Mouse (Mus musculus) intestine, embryonic 15.5 days (tissue): ENCODE measurements around the gene B230104I21Rik. TPM values are rescaled to one million over a fixed set of nuclear protein-coding genes. Genes with fewer than 3 reads are reported as not detected.

ENCODE experiments used
- ATAC-seq: fragments of 200-750 bp; cut with Nextera tagmentation; 2 replicates; pipeline ENCODE4 v1.8.0; 2017; ENCODE audit warnings: moderate TSS enrichment, moderate library complexity
- H3K27ac ChIP-seq: fragments of 300-500 bp; sonication (generic); 2 replicates; pipeline ENCODE4 v1.5.1; 2015; ENCODE audit warnings: mild to moderate bottlenecking, inconsistent platforms
- H3K27me3 ChIP-seq: fragments of 300-500 bp; sonication (generic); replicated peaks from 2 replicates; pipeline ENCODE4 v1.6.1; 2015; ENCODE audit warnings: inconsistent platforms
- H3K36me3 ChIP-seq: fragments of 300-500 bp; sonication (generic); 2 replicates; pipeline ENCODE4 v1.6.1; 2015; ENCODE audit warnings: inconsistent platforms
- H3K4me1 ChIP-seq: fragments of 300-500 bp; sonication (generic); replicated peaks from 2 replicates; pipeline ENCODE4 v1.6.1; 2015; ENCODE audit warnings: inconsistent platforms
- H3K4me2 ChIP-seq: fragments of 300-500 bp; sonication (generic); replicated peaks from 2 replicates; pipeline ENCODE4 v1.6.1; 2015; ENCODE audit warnings: mild to moderate bottlenecking, inconsistent platforms
- H3K4me3 ChIP-seq: fragments of 300-500 bp; sonication (generic); replicated peaks from 2 replicates; pipeline ENCODE4 v1.5.1; 2015; ENCODE audit warnings: inconsistent platforms
- H3K9ac ChIP-seq: fragments of 300-500 bp; sonication (generic); 2 replicates; pipeline ENCODE4 v1.6.1; 2015; ENCODE audit warnings: inconsistent platforms
- H3K9me3 ChIP-seq: fragments of 300-500 bp; sonication (generic); 2 replicates; pipeline ENCODE4 v1.6.1; 2016; ENCODE audit warnings: inconsistent platforms
- WGBS: fragments of 180-500 bp; shearing (Covaris S2); methylation state at CpG from one replicate; pipeline ENCODE4 v1.1.7; 2015; 5-methylcytosine and 5-hydroxymethylcytosine counted together
- polyA plus RNA-seq: library from polyadenylated mRNA; unstranded; fragments of >200 nt; fragmentation: Nextera tagmentation; extraction: Ambion mirVana; gene quantifications from 2 replicates; pipeline ENCODE4 v1.2.1, GENCODE M21; 2015

B230104I21Rik gene
- polyA plus RNA-seq, 1 experiment from 2014 or later: not detected

GRCm38 (mm10) chr4:154325410-154325809 lies 10.5 kb upstream of the B230104I21Rik start:
- no peaks in the 10 kb centered on the region for H3K36me3 ChIP-seq
- H3K4me1 ChIP-seq: peaks cover 6% of the 10 kb centered on the region; the same call in 1 of the 2 replicates
- H3K4me2 ChIP-seq: no peak overlapping the region
- no peak for ATAC-seq
- no peak overlapping the region for H3K4me3 ChIP-seq
- 54% methylated on average over 4 of the region's 4 CpGs for WGBS
- no peak overlapping the region for H3K9ac ChIP-seq
- 0 out of 2 replicates have a peak, but pooled peaks cover 5% of the 10 kb centered on the region for H3K27me3 ChIP-seq
- no peak overlapping the region for H3K27ac ChIP-seq
- no peaks in the 10 kb centered on the region for H3K9me3 ChIP-seq

- Histone ChIP-seq H3K27ac (no peak overlapping the region), H3K27me3 (0 out of 2 replicates have a peak, but pooled peaks cover 5% of the 10 kb centered on the region), H3K9ac (no peak overlapping the region), H3K4me1 (peaks cover 21% of the 10 kb centered on the region), H3K9me3 (no peaks in the 10 kb centered on the region), H3K4me2 (no peak overlapping the region), H3K36me3 (no peaks in the 10 kb centered on the region), H3K4me3 (no peak overlapping the region)
- WGBS: 7% methylated on average over 20 of the region's 20 CpGs
- peak; percentile 37; the same call in 1 of the 2 replicates for ATAC-seq
These were observed 7.5 kb upstream of the B230104I21Rik start for GRCm38 (mm10) chr4:154328431-154328830.

- Histone ChIP-seq H3K9ac (no peak overlapping the region), H3K27ac (no peak overlapping the region), H3K4me2 (no peak overlapping the region), H3K9me3 (no peaks in the 10 kb centered on the region), H3K4me3 (no peak overlapping the region), H3K4me1 (peaks cover 21% of the 10 kb centered on the region), H3K27me3 (0 out of 2 replicates have a peak, but pooled peaks cover 5% of the 10 kb centered on the region), H3K36me3 (no peaks in the 10 kb centered on the region)
- peak; percentile 69 for ATAC-seq
- WGBS: 13% methylated on average over 6 of the region's 6 CpGs
These were observed 7.1 kb upstream of the B230104I21Rik start for GRCm38 (mm10) chr4:154328836-154329235.

- 83% methylated on average over 7 of the region's 7 CpGs for WGBS
- no peak for ATAC-seq
- H3K36me3 ChIP-seq: no peaks in the 10 kb centered on the region
- 0 out of 2 replicates have a peak, but pooled peaks cover 5% of the 10 kb centered on the region for H3K27me3 ChIP-seq
- no peak overlapping the region for H3K4me3 ChIP-seq
- H3K4me2 ChIP-seq: no peak overlapping the region
- H3K9me3 ChIP-seq: no peaks in the 10 kb centered on the region
- H3K9ac ChIP-seq: no peak overlapping the region
- no peak overlapping the region for H3K27ac ChIP-seq
- peaks cover 21% of the 10 kb centered on the region for H3K4me1 ChIP-seq
These were observed 5.9 kb upstream of the B230104I21Rik start for GRCm38 (mm10) chr4:154330001-154330400.

- Histone ChIP-seq H3K9me3 (no peaks in the 10 kb centered on the region), H3K4me1 (peaks cover 27% of the 10 kb centered on the region), H3K4me3 (no peak overlapping the region), H3K9ac (no peak overlapping the region), H3K4me2 (no peak overlapping the region), H3K27ac (no peak overlapping the region), H3K27me3 (0 out of 2 replicates have a peak, but pooled peaks cover 5% of the 10 kb centered on the region), H3K36me3 (no peaks in the 10 kb centered on the region)
- no peak for ATAC-seq
- WGBS: 37% methylated on average over 12 of the region's 12 CpGs
These were observed 4.7 kb upstream of the B230104I21Rik start for GRCm38 (mm10) chr4:154331271-154331670.

GRCm38 (mm10) chr4:154333300-154333699 lies 2.6 kb upstream of the B230104I21Rik start:
- no peak for ATAC-seq
- H3K4me2 ChIP-seq: no peak overlapping the region
- H3K4me1 ChIP-seq: peaks cover 31% of the 10 kb centered on the region
- H3K9ac ChIP-seq: no peak overlapping the region
- H3K27me3 ChIP-seq: 0 out of 2 replicates have a peak, but pooled peaks cover 1% of the 10 kb centered on the region
- no peaks in the 10 kb centered on the region for H3K36me3 ChIP-seq
- no peak overlapping the region for H3K27ac ChIP-seq
- no peak overlapping the region for H3K4me3 ChIP-seq
- 63% methylated on average over 8 of the region's 8 CpGs for WGBS
- H3K9me3 ChIP-seq: no peaks in the 10 kb centered on the region

- no peaks in the 10 kb centered on the region; the same call in 1 of the 2 replicates for H3K27me3 ChIP-seq
- 71% methylated on average over 42 of the region's 48 CpGs for WGBS
- peaks cover 26% of the 10 kb centered on the region for H3K4me1 ChIP-seq
- H3K4me3 ChIP-seq: peak overlapping the region; percentile 27
- ATAC-seq: peak; percentile 44; the same call in 1 of the 2 replicates
- 0 out of 2 replicates have a peak overlapping the region, but pooled peaks have one; percentile 8 for H3K9ac ChIP-seq
- H3K36me3 ChIP-seq: no peaks in the 10 kb centered on the region
- no peaks in the 10 kb centered on the region for H3K9me3 ChIP-seq
- H3K4me2 ChIP-seq: peak overlapping the region; percentile 50
- no peak overlapping the region for H3K27ac ChIP-seq
These were observed 1.1 kb upstream of the B230104I21Rik start for GRCm38 (mm10) chr4:154334699-154335402.

- no peaks in the 10 kb centered on the region; the same call in 1 of the 2 replicates for H3K27me3 ChIP-seq
- H3K36me3 ChIP-seq: no peaks in the 10 kb centered on the region
- no peak overlapping the region for H3K4me2 ChIP-seq
- peaks cover 15% of the 10 kb centered on the region for H3K4me1 ChIP-seq
- no peak overlapping the region for H3K4me3 ChIP-seq
- no peak overlapping the region for H3K9ac ChIP-seq
- 0 out of 2 replicates have a peak overlapping the region, but pooled peaks have one; percentile 22 for H3K27ac ChIP-seq
- 30% methylated on average over 10 of the region's 10 CpGs for WGBS
- no peak for ATAC-seq
- no peaks in the 10 kb centered on the region for H3K9me3 ChIP-seq
These were observed 723 bp downstream of the B230104I21Rik start for GRCm38 (mm10) chr4:154336650-154337049.

GRCm38 (mm10) chr4:154346731-154347522 lies 11.0 kb downstream of the B230104I21Rik start:
- H3K27ac ChIP-seq: no peak overlapping the region
- no peak overlapping the region for H3K4me2 ChIP-seq
- 34% methylated on average over 19 of the region's 19 CpGs for WGBS
- H3K27me3 ChIP-seq: 0 out of 2 replicates have a peak, but pooled peaks cover 3% of the 10 kb centered on the region
- peaks cover 17% of the 10 kb centered on the region for H3K4me1 ChIP-seq
- no peaks in the 10 kb centered on the region for H3K36me3 ChIP-seq
- ATAC-seq: no peak
- no peak overlapping the region for H3K4me3 ChIP-seq
- H3K9me3 ChIP-seq: no peaks in the 10 kb centered on the region
- no peak overlapping the region for H3K9ac ChIP-seq

- Histone ChIP-seq H3K4me3 (no peak overlapping the region), H3K36me3 (no peaks in the 10 kb centered on the region), H3K9ac (no peak overlapping the region), H3K9me3 (no peaks in the 10 kb centered on the region), H3K4me1 (peaks cover 17% of the 10 kb centered on the region), H3K27me3 (0 out of 2 replicates have a peak, but pooled peaks cover 3% of the 10 kb centered on the region), H3K4me2 (peak overlapping the region; percentile 5; the same call in 1 of the 2 replicates), H3K27ac (no peak overlapping the region; the same call in 1 of the 2 replicates)
- WGBS: 11% methylated on average over 11 of the region's 11 CpGs
- peak; percentile 86 for ATAC-seq
These were observed 12.4 kb downstream of the B230104I21Rik start for GRCm38 (mm10) chr4:154348197-154348786.

GRCm38 (mm10) chr4:154352246-154352645 lies 16.3 kb downstream of the B230104I21Rik start:
- H3K27me3 ChIP-seq: 0 out of 2 replicates have a peak, but pooled peaks cover under 1% of the 10 kb centered on the region
- H3K4me1 ChIP-seq: peaks cover 15% of the 10 kb centered on the region
- H3K36me3 ChIP-seq: no peaks in the 10 kb centered on the region
- H3K9me3 ChIP-seq: no peaks in the 10 kb centered on the region
- no peak overlapping the region for H3K27ac ChIP-seq
- no peak overlapping the region for H3K9ac ChIP-seq
- no peak overlapping the region for H3K4me2 ChIP-seq
- ATAC-seq: no peak
- 65% methylated on average over 13 of the region's 13 CpGs for WGBS
- no peak overlapping the region for H3K4me3 ChIP-seq

GRCm38 (mm10) chr4:154355408-154355807 lies 19.5 kb downstream of the B230104I21Rik start:
- WGBS: 97% methylated on average over 5 of the region's 5 CpGs
- Histone ChIP-seq H3K27me3 (no peaks in the 10 kb centered on the region), H3K9me3 (no peaks in the 10 kb centered on the region)

More at GRCm38 (mm10) chr4:154355408-154355807, 19.5 kb downstream of the B230104I21Rik start:
- H3K4me3 ChIP-seq: no peak overlapping the region
- no peak overlapping the region for H3K27ac ChIP-seq
- no peak overlapping the region for H3K9ac ChIP-seq
- H3K4me2 ChIP-seq: no peak overlapping the region
- no peak for ATAC-seq
- peaks cover 16% of the 10 kb centered on the region for H3K4me1 ChIP-seq
- no peaks in the 10 kb centered on the region for H3K36me3 ChIP-seq
